Mouse (Mus musculus): ENCODE data around the gene Rab11fip5. TPM values are rescaled to one million over a fixed set of nuclear protein-coding genes. Genes with fewer than 3 reads are reported as not detected.

The Rab11fip5 gene
- total RNA-seq, 2 experiments from 2014 or later = 39.4 to 41.1 TPM

Small RNAs within 50 kb of the gene (microRNA-seq; reads per million reads assigned to microRNA genes)
- gene Mir705 = not detected

Other genes with a start within 250 kb of the Rab11fip5 start
- gene Spr, start 236.9 kb downstream of the Rab11fip5 start, total RNA-seq (2021) = 10 to 100 TPM; 63.8 to 66.0 TPM
- 1 to 10 TPM in 1 of 2 experiments, under 1 TPM in 1; 0.31 to 4.5 TPM for gene Emx1, start 187.2 kb downstream of the Rab11fip5 start, total RNA-seq (2021)
- gene Sfxn5, start 41.2 kb downstream of the Rab11fip5 start, total RNA-seq (2021) = 10 to 100 TPM; 11.8 to 12.7 TPM
- not detected for gene Noto, start 49.3 kb upstream of the Rab11fip5 start, total RNA-seq (2021)
- gene Smyd5, start 57.4 kb upstream of the Rab11fip5 start, total RNA-seq (2021) = 10 to 100 TPM; 39.3 to 43.5 TPM
- gene Cct7, start 76.9 kb upstream of the Rab11fip5 start, total RNA-seq (2021) = 100 to 1,000 TPM; 238 to 245 TPM
- 10 to 100 TPM; 14.8 to 17.4 TPM for gene Pradc1, start 77.3 kb upstream of the Rab11fip5 start, total RNA-seq (2021)
- 1 to 10 TPM; 2.2 to 2.5 TPM for gene Fbxo41, start 128.4 kb upstream of the Rab11fip5 start, total RNA-seq (2021)
- under 1 TPM in 1 of 2 experiments, not detected in 1; 0.20 TPM for gene Egr4, start 139.0 kb upstream of the Rab11fip5 start, total RNA-seq (2021)
- 10 to 100 TPM; 13.3 to 13.9 TPM for gene Alms1, start 212.9 kb upstream of the Rab11fip5 start, total RNA-seq (2021)

Measured in adrenal gland, postnatal 4 days (tissue).